Mouse (Mus musculus) ES-E14 (cell line): ENCODE measurements around the gene Cherp. TPM values are rescaled to one million over a fixed set of nuclear protein-coding genes. Genes with fewer than 3 reads are reported as not detected.

ENCODE experiments used
- DNase-seq: peaks from one replicate; pipeline ENCODE4 v3.0.0-alpha.2; 2013; ENCODE audit warnings: low read depth, low spot score
- H3K27ac ChIP-seq: 2 replicates; pipeline ENCODE4 v1.5.1; 2012; ENCODE audit warnings: low read depth, mild to moderate bottlenecking, low read length, moderate library complexity, mixed read lengths; ENCODE audit not compliant: poor library complexity, insufficient read depth, severe bottlenecking
- H3K36me3 ChIP-seq: 2 replicates; pipeline ENCODE4 v1.6.1; 2012; ENCODE audit warnings: mild to moderate bottlenecking, low read length, moderate library complexity, mixed read lengths; ENCODE audit not compliant: control insufficient read depth, poor library complexity, insufficient read depth, severe bottlenecking
- H3K4me1 ChIP-seq, 2 experiments: fragments of 150-350 bp in 1 of 2; sonication (generic) in 1 of 2; 2 replicates each; pipeline ENCODE4 v1.6.1; 2012; ENCODE audit warnings: low read length in 2 of 2, mild to moderate bottlenecking in 1 of 2, mixed read lengths in 1 of 2; ENCODE audit not compliant: control insufficient read depth in 2 of 2, insufficient read depth in 2 of 2, poor library complexity in 1 of 2
- H3K4me3 ChIP-seq, 2 experiments: fragments of 150-350 bp in 1 of 2; sonication (generic) in 1 of 2; 2 replicates each; pipeline ENCODE4 v1.5.1; 2012; ENCODE audit warnings: low read length in 2 of 2, low read depth in 1 of 2, mild to moderate bottlenecking in 1 of 2, mixed read lengths in 1 of 2; ENCODE audit not compliant: insufficient read depth in 1 of 2, poor library complexity in 1 of 2, severe bottlenecking in 1 of 2
- H3K9ac ChIP-seq: 2 replicates; pipeline ENCODE4 v1.6.1; 2012; ENCODE audit warnings: low read depth, mild to moderate bottlenecking, low read length, mixed read lengths; ENCODE audit not compliant: poor library complexity, insufficient read depth, severe bottlenecking
- H3K9me3 ChIP-seq: fragments of 150-350 bp; sonication (generic); 2 replicates; pipeline ENCODE4 v1.6.1; 2012; ENCODE audit warnings: low read depth, mild to moderate bottlenecking, low read length; ENCODE audit not compliant: control insufficient read depth, insufficient read depth
- CHD2 ChIP-seq: IDR thresholded peaks from 2 replicates; pipeline ENCODE4 v1.6.1; 2014; ENCODE audit warnings: mild to moderate bottlenecking, low read depth, low read length, inconsistent platforms
- HCFC1 ChIP-seq: IDR thresholded peaks from 2 replicates; pipeline ENCODE4 v1.6.1; 2012; ENCODE audit warnings: low read length, inconsistent platforms, borderline replicate concordance; ENCODE audit not compliant: insufficient read depth
- MAFK ChIP-seq: IDR thresholded peaks from 2 replicates; pipeline ENCODE4 v1.6.1; 2014; ENCODE audit warnings: mild to moderate bottlenecking, low read depth, low read length, inconsistent platforms; ENCODE audit not compliant: insufficient read depth
- ZC3H11A ChIP-seq: IDR thresholded peaks from 2 replicates; pipeline ENCODE4 v1.6.1; 2012; ENCODE audit warnings: low read depth, mild to moderate bottlenecking, inconsistent platforms, low read length, borderline replicate concordance
- ZNF384 ChIP-seq: IDR thresholded peaks from 2 replicates; pipeline ENCODE4 v1.6.1; 2012; ENCODE audit warnings: low read depth, low read length, inconsistent platforms
- in situ Hi-C, 2 experiments: fragments of 600-800 bp; cut with MboI; formaldehyde crosslinking; loops; one replicate each; pipeline ENCODE4 v1.15.1; 2025; ENCODE audit warnings: low sequenced_read_pairs in 2 of 2, inconsistent platforms in 1 of 2; ENCODE audit not compliant: unreplicated experiment in 2 of 2
- total RNA-seq: library from RNA; depleted of rRNA; stranded (reverse); fragments of 300-350 nt; gene quantifications from 2 replicates; pipeline ENCODE4 v1.2.3, GENCODE M21; 2012

Cherp gene
- total RNA-seq, 1 experiment = 60.5 TPM

DNA sequence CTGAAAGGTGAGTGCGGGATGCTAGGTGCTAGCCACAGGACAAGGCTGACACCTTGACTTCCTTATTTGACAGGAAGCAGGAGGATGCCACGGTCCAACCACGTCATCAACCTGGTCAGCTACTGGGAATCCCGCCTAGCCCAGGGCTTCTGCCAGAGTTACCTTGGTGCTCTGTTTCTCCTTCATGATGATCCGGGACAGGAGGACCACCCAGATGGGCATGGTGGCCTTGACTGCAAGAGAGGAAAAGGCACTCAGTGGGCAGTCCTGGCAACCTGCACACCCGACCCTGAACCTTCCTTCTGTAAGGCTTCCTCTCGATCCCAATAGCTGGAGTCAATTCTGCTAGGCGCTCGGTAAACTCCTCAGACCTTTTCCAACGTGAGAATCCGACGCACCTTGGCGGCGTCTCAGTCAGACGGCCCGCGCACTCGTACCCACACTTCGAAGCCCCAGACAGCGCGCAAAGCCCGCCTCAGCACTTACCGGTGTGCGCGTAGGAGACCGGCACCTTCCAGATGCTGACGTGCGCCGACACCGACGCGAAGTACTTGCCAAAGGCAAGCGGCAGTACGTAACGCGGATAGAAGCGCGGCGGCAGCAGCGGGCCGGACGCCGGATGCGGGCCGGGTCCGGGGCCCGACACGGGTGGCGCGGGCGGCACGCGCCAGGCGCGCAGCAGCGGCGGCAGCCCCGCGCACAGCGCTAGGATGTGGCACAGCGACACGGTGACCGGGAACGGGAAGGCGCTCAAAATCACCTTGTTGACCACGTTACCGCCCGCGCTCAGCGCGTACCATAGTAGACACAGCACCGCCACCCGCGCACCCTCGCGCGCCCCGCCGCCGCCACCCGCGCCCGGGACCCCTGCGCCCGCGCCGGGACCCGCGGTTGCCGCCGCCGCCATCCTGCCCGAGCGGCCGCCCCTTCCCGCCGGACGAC lies 16.9 kb upstream of the Cherp start, which contains the start of gene Slc35e1:
TSS of gene Slc35e1 (minus strand) at position 935 of the 942 bp plus-strand sequence.
- peak within 1 kb of the TSS; percentile 85 to 99 for H3K4me3 ChIP-seq
- H3K27ac ChIP-seq = peak within 1 kb of the TSS; percentile 65; the same call in 1 of the 2 replicates
- TF ChIP-seq HCFC1 = no peak
- no peak for TF ChIP-seq CHD2
- TF ChIP-seq MAFK = no peak
- no peak for TF ChIP-seq ZC3H11A
- no peak for TF ChIP-seq ZNF384
- DNase-seq = no peak
- H3K4me1 ChIP-seq = peaks cover 0 to 13% of the 10 kb centered on the region in 2 experiments; a peak in 2 of 4 replicates
- peak within 1 kb of the TSS; percentile 98 for H3K9ac ChIP-seq
- in situ Hi-C loops = no loop called here
- H3K9me3 ChIP-seq = no peaks in the 10 kb centered on the region
- H3K36me3 ChIP-seq = peaks cover 39% of the 10 kb centered on the region

DNA sequence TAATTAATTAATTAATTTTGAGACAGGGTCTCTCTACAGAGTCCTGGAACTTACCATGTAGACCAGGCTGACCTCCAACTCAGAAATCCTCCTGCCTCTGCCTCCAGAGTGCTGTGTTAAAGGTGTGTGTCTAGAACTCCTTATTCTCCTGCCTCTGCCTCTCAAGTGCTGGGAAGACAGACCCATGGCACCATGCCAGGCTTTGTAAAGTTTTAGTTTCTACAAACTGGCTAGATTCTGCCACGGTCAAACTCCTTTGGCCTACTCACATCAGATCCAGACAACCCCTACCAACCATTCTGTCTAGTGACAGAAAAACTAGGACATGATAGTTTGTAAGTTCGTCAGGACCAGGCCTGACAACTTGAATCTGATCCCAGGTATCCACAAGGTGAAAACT lies 16.0 kb upstream of the Cherp start:
- H3K27ac ChIP-seq = no peak overlapping the region
- peak overlapping the region in 1 of 2 experiments; percentile 73; a peak in 1 of 4 replicates for H3K4me3 ChIP-seq
- in situ Hi-C loops = no loop called here
- peaks cover 33% of the 10 kb centered on the region for H3K36me3 ChIP-seq
- H3K9me3 ChIP-seq = no peaks in the 10 kb centered on the region
- DNase-seq = no peak
- H3K4me1 ChIP-seq = peaks cover 0 to 7% of the 10 kb centered on the region in 2 experiments; a peak in 2 of 4 replicates
- H3K9ac ChIP-seq = no peak overlapping the region
- no peak for TF ChIP-seq ZNF384
- no peak for TF ChIP-seq CHD2

DNA sequence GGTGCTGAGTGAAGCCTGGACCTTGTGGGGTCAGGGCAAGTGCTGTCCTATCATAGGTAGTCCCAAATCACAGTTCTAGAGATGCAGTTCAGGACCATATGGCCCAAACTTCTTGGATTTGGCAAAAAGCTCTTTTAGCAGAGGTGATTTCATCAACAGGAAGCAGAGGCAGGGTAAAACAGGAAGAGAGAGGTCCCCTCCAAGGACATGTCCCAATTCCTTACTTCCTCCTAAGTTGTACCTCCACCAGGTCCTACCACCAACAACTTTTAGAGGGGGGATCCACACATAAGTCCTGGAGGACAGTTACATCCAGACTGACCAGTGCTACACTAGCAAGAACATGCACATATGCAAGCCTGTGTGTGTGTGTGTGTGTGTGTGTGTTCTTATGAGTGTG lies 12.0 kb upstream of the Cherp start:
- H3K36me3 ChIP-seq = peaks cover 41% of the 10 kb centered on the region

DNA sequence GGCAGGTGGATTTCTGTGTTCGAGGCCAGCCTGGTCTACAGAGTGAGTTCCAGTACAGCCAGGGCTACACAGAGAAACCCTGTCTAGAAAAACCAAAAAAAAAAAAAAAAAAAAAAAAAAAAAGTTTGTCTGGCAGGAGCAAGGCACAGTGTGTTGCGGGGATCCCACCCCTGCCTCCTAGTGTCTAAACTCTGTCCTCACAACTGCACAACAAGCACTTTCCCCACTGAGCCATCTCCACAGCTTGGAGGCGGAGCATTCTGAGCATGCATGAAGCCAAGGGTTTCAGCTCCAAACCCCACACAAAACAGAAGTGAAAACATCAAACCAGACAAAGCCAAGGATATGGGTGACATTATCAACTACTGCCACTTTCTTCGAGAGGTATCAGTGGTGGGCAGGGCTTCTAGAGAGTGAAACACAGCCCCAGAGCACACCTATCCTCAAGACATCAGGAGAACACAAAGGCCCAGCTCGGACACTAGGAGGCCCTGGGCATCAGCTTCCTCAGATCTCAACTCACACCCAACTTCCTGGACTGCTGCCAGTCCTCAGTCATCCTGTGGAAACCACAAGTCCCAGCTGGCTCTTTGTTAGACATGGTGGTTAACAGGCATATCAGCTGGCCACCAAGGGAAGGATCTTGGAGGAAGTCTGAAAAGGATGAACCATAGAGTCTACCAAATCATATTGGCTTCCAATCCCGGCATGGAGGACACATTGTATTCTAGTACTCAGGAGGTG lies 10.6 kb upstream of the Cherp start:
- H3K4me1 ChIP-seq = no peaks in the 10 kb centered on the region
- H3K9me3 ChIP-seq = no peaks in the 10 kb centered on the region
- DNase-seq = no peak
- in situ Hi-C loops = no loop called here
- no peak for TF ChIP-seq CHD2
- TF ChIP-seq HCFC1 = no peak
- TF ChIP-seq ZNF384 = 0 out of 2 replicates have a peak, but pooled peaks have one; percentile 26
- no peak for TF ChIP-seq MAFK
- no peak for TF ChIP-seq ZC3H11A
- H3K4me3 ChIP-seq = no peak overlapping the region
- H3K36me3 ChIP-seq = peaks cover 41% of the 10 kb centered on the region
- H3K9ac ChIP-seq = no peak overlapping the region
- no peak overlapping the region for H3K27ac ChIP-seq

More for the DNA sequence above, 12.0 kb upstream of the Cherp start:
- no peaks in the 10 kb centered on the region for H3K9me3 ChIP-seq
- no peak for DNase-seq
- H3K27ac ChIP-seq = no peak overlapping the region
- peaks cover 0 to 3% of the 10 kb centered on the region in 2 experiments; a peak in 1 of 4 replicates for H3K4me1 ChIP-seq
- in situ Hi-C loops = no loop called here
- no peak overlapping the region for H3K9ac ChIP-seq
- TF ChIP-seq HCFC1 (no peak), ZNF384 (no peak), MAFK (no peak), CHD2 (no peak), ZC3H11A (no peak)
- no peak overlapping the region for H3K4me3 ChIP-seq
